Mouse (Mus musculus) right cerebral cortex, postnatal 36 days (tissue): ENCODE measurements around the gene Col7a1.

Experiments used
- DNase-seq, 2 experiments: peaks; one replicate each; pipeline ENCODE4 v3.0.0; 2022; ENCODE audit warnings: low spot score in 2 of 2, mixed read lengths in 1 of 2

Gene Col7a1

DNA sequence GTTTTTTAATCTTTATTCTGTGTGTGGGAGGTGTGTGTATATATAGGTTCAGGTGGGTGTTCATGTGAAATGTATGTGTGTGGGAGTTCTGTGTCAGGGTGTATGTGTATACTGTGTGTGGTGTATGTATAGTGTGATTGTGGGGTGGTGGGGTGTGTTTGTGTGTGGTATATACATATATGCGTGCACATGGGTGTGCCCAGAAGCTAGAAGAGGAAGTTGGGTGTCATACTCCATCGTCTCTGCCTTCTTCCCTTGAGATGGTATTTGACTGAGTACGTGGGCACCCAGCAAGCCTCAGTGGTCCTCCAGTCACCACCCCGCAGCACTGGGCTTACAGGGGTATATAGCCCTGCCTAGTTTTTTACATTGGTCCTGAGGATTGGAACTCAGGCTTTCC is 68.0 kb downstream of the Col7a1 start:
- no peak for DNase-seq

DNA sequence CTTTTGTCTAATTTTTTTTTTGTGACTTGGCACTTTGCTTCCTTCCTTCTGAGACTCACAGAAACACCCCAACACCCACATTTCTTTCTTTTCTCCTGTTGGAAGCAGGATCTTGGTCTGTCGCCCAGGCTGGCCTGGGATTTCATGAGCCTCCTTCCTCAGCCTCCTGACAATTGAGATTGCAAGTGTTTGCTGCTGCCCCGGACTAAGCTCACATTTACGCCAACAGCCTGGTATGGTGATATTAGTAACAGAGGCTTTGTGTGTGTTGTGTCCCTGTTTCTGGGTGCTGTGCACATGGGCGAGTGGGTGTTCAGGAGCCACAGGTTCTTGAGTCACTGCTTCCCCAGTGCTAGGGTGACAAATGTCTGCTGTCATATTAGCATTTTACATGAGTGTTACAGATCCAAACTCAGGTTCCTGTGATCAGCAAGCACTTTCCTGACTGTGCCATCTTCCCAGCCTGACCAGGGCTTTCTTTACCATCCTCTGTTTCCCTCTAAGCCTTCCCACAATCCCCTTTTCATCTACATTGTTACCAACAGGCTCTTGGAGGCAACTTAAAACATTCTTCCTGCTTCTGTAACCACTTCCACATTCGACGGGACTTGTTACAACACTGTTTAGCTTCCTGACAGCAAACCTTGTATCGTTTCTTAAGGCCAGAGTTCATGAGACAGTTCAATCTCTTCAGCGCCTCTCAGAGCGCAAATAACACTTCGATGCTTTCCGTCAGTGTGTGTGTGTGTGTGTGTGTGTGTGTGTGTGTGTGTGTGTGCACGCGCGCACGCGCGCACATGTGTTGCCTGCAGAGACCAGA is 69.7 kb downstream of the Col7a1 start:
- DNase-seq = peak; percentile 59 to 69

DNA sequence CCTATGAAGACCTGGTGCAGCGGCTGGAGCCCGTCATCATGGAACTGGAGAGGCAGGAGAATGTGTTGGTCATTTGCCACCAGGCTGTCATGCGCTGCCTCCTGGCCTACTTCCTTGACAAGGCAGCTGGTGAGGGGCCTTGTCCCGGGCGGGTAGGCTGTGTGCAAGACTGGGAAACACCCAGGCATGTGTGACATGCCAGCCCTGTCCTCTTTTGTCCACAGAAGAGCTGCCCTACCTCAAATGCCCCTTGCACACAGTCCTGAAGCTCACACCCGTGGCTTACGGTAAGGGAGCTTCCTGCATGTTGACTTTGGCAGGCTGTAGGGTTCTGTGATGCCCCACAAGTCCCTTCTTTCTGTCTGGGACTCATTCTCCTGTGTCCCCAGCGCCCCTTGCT is 74.1 kb downstream of the Col7a1 start:
- no peak for DNase-seq

DNA sequence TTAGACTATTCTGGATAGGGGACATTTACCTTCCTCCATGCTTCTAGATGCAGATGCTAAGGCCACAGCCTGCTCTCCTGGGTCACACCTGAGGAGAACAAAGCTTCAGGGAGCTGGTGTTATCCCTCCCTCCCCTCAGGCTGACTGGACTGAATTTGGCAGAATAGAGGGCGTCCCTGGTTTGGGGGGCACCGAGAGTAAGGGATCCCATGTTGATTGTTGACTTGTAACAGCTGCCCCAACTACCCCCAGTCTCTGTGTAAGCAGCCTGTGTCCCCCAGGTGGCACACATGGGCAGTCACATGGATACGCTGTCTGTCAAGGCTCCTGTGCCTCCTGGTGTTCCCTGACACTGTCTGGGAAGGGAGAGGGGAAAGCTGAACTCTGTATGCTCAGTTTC is 75.0 kb downstream of the Col7a1 start:
- DNase-seq = no peak

DNA sequence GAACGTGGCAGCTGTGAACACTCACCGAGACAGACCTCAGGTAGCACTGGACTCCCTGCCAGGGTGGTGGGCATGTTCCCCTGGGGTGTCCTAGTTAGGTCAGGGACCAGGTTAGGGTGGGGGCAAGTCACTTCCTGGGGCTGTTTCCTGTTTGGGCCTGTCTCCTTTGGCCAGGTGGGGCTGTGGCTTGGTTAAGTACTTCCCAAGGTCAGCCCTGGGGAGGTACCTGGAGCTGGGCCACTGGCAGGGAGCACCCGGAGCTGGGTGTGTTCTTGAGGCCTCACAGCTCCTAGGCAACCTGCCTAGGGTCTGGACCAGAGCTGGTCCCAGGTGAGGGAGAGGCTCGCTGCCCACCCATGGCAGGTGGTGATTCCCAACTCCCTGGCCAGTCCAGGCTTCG is 75.5 kb downstream of the Col7a1 start:
- DNase-seq = no peak

DNA sequence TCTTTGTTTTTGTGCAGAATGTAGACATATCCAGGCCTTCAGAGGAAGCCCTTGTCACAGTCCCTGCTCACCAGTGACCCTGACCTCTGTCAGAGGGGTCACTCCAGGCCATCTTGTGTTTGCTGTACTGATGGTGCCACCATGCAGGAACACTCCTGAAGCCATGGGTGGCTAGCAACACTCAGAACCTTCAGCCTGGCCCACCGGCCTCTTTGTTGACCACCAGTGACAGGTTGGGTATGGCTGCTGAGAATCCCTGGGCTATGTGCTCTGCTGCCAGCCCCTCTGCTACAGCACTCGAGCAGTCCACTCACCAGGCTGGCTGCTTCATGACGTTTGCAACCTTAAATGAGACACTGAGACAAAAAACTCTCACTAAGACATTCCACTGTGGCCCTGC is 76.9 kb downstream of the Col7a1 start:
- no peak for DNase-seq

DNA sequence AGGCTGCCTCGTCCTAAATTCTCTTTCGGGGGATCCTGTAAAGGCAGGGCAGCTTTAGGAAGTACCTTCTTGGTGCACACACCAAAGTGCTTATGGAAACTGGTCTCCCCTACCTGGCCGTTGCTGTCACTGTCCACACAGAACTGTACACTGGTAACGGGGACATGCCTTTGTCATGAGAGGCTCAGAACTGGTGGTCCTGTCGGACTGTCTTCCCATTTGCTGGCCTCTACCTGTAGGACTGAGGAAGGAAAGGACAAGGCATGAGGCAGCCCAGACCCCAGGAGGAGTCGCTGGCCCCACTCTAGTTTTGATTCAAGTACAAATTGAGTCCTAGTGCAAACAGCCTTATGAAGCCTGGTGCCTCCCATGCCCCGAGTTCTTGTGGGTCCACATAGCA is 77.6 kb downstream of the Col7a1 start:
- DNase-seq = no peak

DNA sequence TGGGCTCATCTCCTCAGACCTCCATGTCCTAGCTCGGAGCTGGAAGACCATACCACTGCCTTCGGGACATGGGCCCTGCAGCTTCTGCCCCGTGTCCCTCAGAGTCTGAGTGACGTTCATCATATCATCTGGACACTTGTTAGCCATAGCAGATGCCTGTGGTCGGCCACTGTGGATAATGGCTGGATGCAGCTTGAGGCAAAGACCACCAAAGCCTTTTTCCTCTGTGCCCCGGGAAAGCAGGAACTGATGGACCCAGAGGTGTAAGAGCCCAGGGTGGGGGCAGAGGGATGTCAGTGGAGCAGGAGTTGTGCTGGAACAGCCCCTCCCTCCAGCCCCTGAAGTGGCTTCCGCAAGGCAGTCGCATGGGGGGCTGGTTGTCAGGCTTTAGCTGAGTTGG is 78.3 kb downstream of the Col7a1 start:
- no peak for DNase-seq

DNA sequence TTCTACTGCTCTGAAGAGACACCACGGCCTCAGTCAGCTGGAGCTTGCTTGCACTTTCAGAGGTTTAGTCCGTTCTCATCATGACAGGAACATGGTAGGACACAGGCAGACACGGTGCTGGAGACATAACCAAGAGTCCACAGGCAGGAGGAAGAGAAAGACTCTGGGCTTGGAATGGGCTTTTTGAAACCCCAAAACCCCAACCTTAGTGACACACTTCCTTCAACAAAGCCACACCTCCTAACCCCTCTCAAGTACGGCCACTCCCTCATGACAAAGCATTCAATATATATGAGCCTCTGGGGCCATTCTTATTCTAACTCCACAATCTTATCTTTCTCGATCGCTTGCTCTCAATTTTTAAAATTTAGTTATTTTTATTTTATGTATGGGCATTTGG is 79.0 kb downstream of the Col7a1 start:
- DNase-seq = no peak
